Mouse (Mus musculus): ENCODE measurements around the gene Hils1. TPM values are rescaled to one million over a fixed set of nuclear protein-coding genes. Genes with fewer than 3 reads are reported as not detected.
"Not testable (repeated sequence)": the region's sequence is repeated elsewhere in the genome, so short reads cannot be mapped to it uniquely, and the experiment has no call there.

Gene Hils1
- polyA plus RNA-seq, 1 experiment from 2014 or later, result 0.24 TPM

- Histone ChIP-seq H3K27ac (ENCODE audit: low read depth, low read length) (no peak overlapping the region), H3K4me2 (peak overlapping the region; percentile 86; the same call in 1 of the 2 replicates), H3K27me3 (ENCODE audit: control insufficient read depth, insufficient read depth, low read length) (no peaks in the 10 kb centered on the region), H3K4me1 (ENCODE audit: control insufficient read depth, insufficient read depth, low read length) (peaks cover 59% of the 10 kb centered on the region), H3K4me3 (ENCODE audit: low read depth, low read length) (no peak overlapping the region; the same call in 1 of the 2 replicates), H3K9ac (ENCODE audit: low read depth, low read length) (peak overlapping the region; percentile 74), H3K36me3 (ENCODE audit: control insufficient read depth, insufficient read depth, low read length) (peaks cover 9% of the 10 kb centered on the region), H3K9me3 (replicated peaks; ENCODE audit: control insufficient read depth, low read length) (no peaks in the 10 kb centered on the region)
- WGBS (ENCODE audit: insufficient replicate concordance), result 63% methylated on average over 3 of the region's 3 CpGs
- ATAC-seq (replicated peaks; ENCODE audit: insufficient number of reproducible peaks, low FRiP score, low TSS enrichment), result no peak
Observed at GRCm38 (mm10) chr11:95007418-95007817, 40.0 kb downstream of the Hils1 start.

GRCm38 (mm10) chr11:95008661-95009628 is 41.6 kb downstream of the Hils1 start:
- Histone ChIP-seq H3K9ac (ENCODE audit: low read depth, low read length) (peak overlapping the region; percentile 93), H3K27ac (ENCODE audit: low read depth, low read length) (peak overlapping the region; percentile 95), H3K4me2 (peak overlapping the region; percentile 94), H3K27me3 (ENCODE audit: control insufficient read depth, insufficient read depth, low read length) (no peaks in the 10 kb centered on the region), H3K9me3 (replicated peaks; ENCODE audit: control insufficient read depth, low read length) (no peaks in the 10 kb centered on the region), H3K36me3 (ENCODE audit: control insufficient read depth, insufficient read depth, low read length) (peaks cover 7% of the 10 kb centered on the region), H3K4me1 (ENCODE audit: control insufficient read depth, insufficient read depth, low read length) (peaks cover 48% of the 10 kb centered on the region), H3K4me3 (ENCODE audit: low read depth, low read length) (peak overlapping the region; percentile 76)
- ATAC-seq (replicated peaks; ENCODE audit: insufficient number of reproducible peaks, low FRiP score, low TSS enrichment), result no peak
- 35% methylated on average over 15 of the region's 15 CpGs for WGBS (ENCODE audit: insufficient replicate concordance)

- ATAC-seq (replicated peaks; ENCODE audit: insufficient number of reproducible peaks, low FRiP score, low TSS enrichment), result peak; percentile 40
- H3K4me3 ChIP-seq (ENCODE audit: low read depth, low read length), result peak within 1 kb of the TSS; percentile 76
- H3K27me3 ChIP-seq (ENCODE audit: control insufficient read depth, insufficient read depth, low read length), result no peaks in the 10 kb centered on the region
- peak within 1 kb of the TSS; percentile 94 for H3K4me2 ChIP-seq
- WGBS (ENCODE audit: insufficient replicate concordance), result 2% methylated on average over 24 of the region's 32 CpGs
- peak within 1 kb of the TSS; percentile 95 for H3K27ac ChIP-seq (ENCODE audit: low read depth, low read length)
- peaks cover 42% of the 10 kb centered on the region for H3K4me1 ChIP-seq (ENCODE audit: control insufficient read depth, insufficient read depth, low read length)
- peak within 1 kb of the TSS; percentile 93 for H3K9ac ChIP-seq (ENCODE audit: low read depth, low read length)
- H3K9me3 ChIP-seq (replicated peaks; ENCODE audit: control insufficient read depth, low read length), result no peaks in the 10 kb centered on the region
- peaks cover 7% of the 10 kb centered on the region for H3K36me3 ChIP-seq (ENCODE audit: control insufficient read depth, insufficient read depth, low read length)
Observed at GRCm38 (mm10) chr11:95009629-95010014, 42.2 kb downstream of the Hils1 start, which contains the start of gene Samd14. Gene Samd14, plus strand, starts transcription at chr11:95009879.

- Histone ChIP-seq H3K9me3 (replicated peaks; ENCODE audit: control insufficient read depth, low read length) (no peaks in the 10 kb centered on the region), H3K36me3 (ENCODE audit: control insufficient read depth, insufficient read depth, low read length) (0 out of 2 replicates have a peak, but pooled peaks cover 3% of the 10 kb centered on the region), H3K4me2 (peak overlapping the region; percentile 94), H3K27me3 (ENCODE audit: control insufficient read depth, insufficient read depth, low read length) (no peaks in the 10 kb centered on the region), H3K4me1 (ENCODE audit: control insufficient read depth, insufficient read depth, low read length) (peaks cover 43% of the 10 kb centered on the region), H3K27ac (ENCODE audit: low read depth, low read length) (peak overlapping the region; percentile 95), H3K4me3 (ENCODE audit: low read depth, low read length) (peak overlapping the region; percentile 76), H3K9ac (ENCODE audit: low read depth, low read length) (peak overlapping the region; percentile 93)
- ATAC-seq (replicated peaks; ENCODE audit: insufficient number of reproducible peaks, low FRiP score, low TSS enrichment), result no peak
- WGBS (ENCODE audit: insufficient replicate concordance), result under 1% methylated on average over 32 of the region's 40 CpGs
Observed at GRCm38 (mm10) chr11:95010141-95010739, 42.8 kb downstream of the Hils1 start.

GRCm38 (mm10) chr11:95010841-95011403 is 43.5 kb downstream of the Hils1 start:
- not testable (repeated sequence) for ATAC-seq (replicated peaks; ENCODE audit: insufficient number of reproducible peaks, low FRiP score, low TSS enrichment); H3K36me3 ChIP-seq (ENCODE audit: control insufficient read depth, insufficient read depth, low read length); H3K9me3 ChIP-seq (replicated peaks; ENCODE audit: control insufficient read depth, low read length); H3K27me3 ChIP-seq (ENCODE audit: control insufficient read depth, insufficient read depth, low read length)
- Histone ChIP-seq H3K4me1 (ENCODE audit: control insufficient read depth, insufficient read depth, low read length) (peaks cover 44% of the 10 kb centered on the region), H3K4me2 (peak overlapping the region; percentile 94), H3K4me3 (ENCODE audit: low read depth, low read length) (peak overlapping the region; percentile 76), H3K9ac (ENCODE audit: low read depth, low read length) (peak overlapping the region; percentile 93), H3K27ac (ENCODE audit: low read depth, low read length) (peak overlapping the region; percentile 95)
- 7% methylated on average over 4 of the region's 4 CpGs for WGBS (ENCODE audit: insufficient replicate concordance)

- 22% methylated on average over 1 of the region's 1 CpGs for WGBS (ENCODE audit: insufficient replicate concordance)
- Histone ChIP-seq H3K9me3 (replicated peaks; ENCODE audit: control insufficient read depth, low read length) (no peaks in the 10 kb centered on the region), H3K27ac (ENCODE audit: low read depth, low read length) (peak overlapping the region; percentile 95), H3K4me2 (peak overlapping the region; percentile 94), H3K36me3 (ENCODE audit: control insufficient read depth, insufficient read depth, low read length) (no peaks in the 10 kb centered on the region), H3K4me1 (ENCODE audit: control insufficient read depth, insufficient read depth, low read length) (peaks cover 40% of the 10 kb centered on the region), H3K4me3 (ENCODE audit: low read depth, low read length) (peak overlapping the region; percentile 76), H3K27me3 (ENCODE audit: control insufficient read depth, insufficient read depth, low read length) (no peaks in the 10 kb centered on the region), H3K9ac (ENCODE audit: low read depth, low read length) (peak overlapping the region; percentile 72)
- ATAC-seq (replicated peaks; ENCODE audit: insufficient number of reproducible peaks, low FRiP score, low TSS enrichment), result no peak
Observed at GRCm38 (mm10) chr11:95011416-95011815, 44.0 kb downstream of the Hils1 start.

GRCm38 (mm10) chr11:95012075-95012474 is 44.7 kb downstream of the Hils1 start:
- Histone ChIP-seq H3K36me3 (ENCODE audit: control insufficient read depth, insufficient read depth, low read length) (no peaks in the 10 kb centered on the region), H3K4me1 (ENCODE audit: control insufficient read depth, insufficient read depth, low read length) (peaks cover 35% of the 10 kb centered on the region), H3K4me2 (peak overlapping the region; percentile 94), H3K9ac (ENCODE audit: low read depth, low read length) (peak overlapping the region; percentile 72; the same call in 1 of the 2 replicates), H3K27ac (ENCODE audit: low read depth, low read length) (peak overlapping the region; percentile 95), H3K27me3 (ENCODE audit: control insufficient read depth, insufficient read depth, low read length) (no peaks in the 10 kb centered on the region), H3K4me3 (ENCODE audit: low read depth, low read length) (peak overlapping the region; percentile 76), H3K9me3 (replicated peaks; ENCODE audit: control insufficient read depth, low read length) (no peaks in the 10 kb centered on the region)
- peak; percentile 88 for ATAC-seq (replicated peaks; ENCODE audit: insufficient number of reproducible peaks, low FRiP score, low TSS enrichment)
- WGBS (ENCODE audit: insufficient replicate concordance), result 22% methylated on average over 3 of the region's 3 CpGs

GRCm38 (mm10) chr11:95012487-95012886 is 45.1 kb downstream of the Hils1 start:
- Histone ChIP-seq H3K9me3 (replicated peaks; ENCODE audit: control insufficient read depth, low read length) (no peaks in the 10 kb centered on the region), H3K4me2 (peak overlapping the region; percentile 44), H3K9ac (ENCODE audit: low read depth, low read length) (no peak overlapping the region), H3K4me3 (ENCODE audit: low read depth, low read length) (no peak overlapping the region), H3K27me3 (ENCODE audit: control insufficient read depth, insufficient read depth, low read length) (no peaks in the 10 kb centered on the region), H3K36me3 (ENCODE audit: control insufficient read depth, insufficient read depth, low read length) (no peaks in the 10 kb centered on the region), H3K4me1 (ENCODE audit: control insufficient read depth, insufficient read depth, low read length) (peaks cover 36% of the 10 kb centered on the region), H3K27ac (ENCODE audit: low read depth, low read length) (peak overlapping the region; percentile 76)
- no peak for ATAC-seq (replicated peaks; ENCODE audit: insufficient number of reproducible peaks, low FRiP score, low TSS enrichment)
- 30% methylated on average over 3 of the region's 3 CpGs for WGBS (ENCODE audit: insufficient replicate concordance)

Measured in heart, embryonic 11.5 days (tissue).